Mouse (Mus musculus): ENCODE results near the gene Sp100. TPM values are rescaled to one million over a fixed set of nuclear protein-coding genes. Genes with fewer than 3 reads are reported as not detected.

Sp100 gene
- total RNA-seq, 2 experiments from 2014 or later, result 0.42 to 0.50 TPM

- no peak for DNase-seq (ENCODE audit: low spot score in 2 of 2)
These were observed 48.1 kb downstream of the Sp100 start for GRCm38 (mm10) chr1:85697721-85698493.

GRCm38 (mm10) chr1:85702531-85702930 lies 52.7 kb downstream of the Sp100 start:
- DNase-seq (ENCODE audit: low spot score in 2 of 2), result no peak

- DNase-seq (ENCODE audit: low spot score in 2 of 2), result peak; percentile 55 to 71
These were observed 53.7 kb downstream of the Sp100 start for GRCm38 (mm10) chr1:85703245-85704186.

GRCm38 (mm10) chr1:85705552-85705951 lies 55.8 kb downstream of the Sp100 start:
- no peak for DNase-seq (ENCODE audit: low spot score in 2 of 2)

GRCm38 (mm10) chr1:85706754-85707153 lies 57.0 kb downstream of the Sp100 start:
- DNase-seq (ENCODE audit: low spot score in 2 of 2), result no peak

- DNase-seq (ENCODE audit: low spot score in 2 of 2), result no peak
These were observed 64.7 kb downstream of the Sp100 start for GRCm38 (mm10) chr1:85714501-85714900.

- DNase-seq (ENCODE audit: low spot score in 2 of 2), result no peak
These were observed 66.7 kb downstream of the Sp100 start for GRCm38 (mm10) chr1:85716447-85717027.

GRCm38 (mm10) chr1:85719049-85719448 lies 69.3 kb downstream of the Sp100 start:
- DNase-seq (ENCODE audit: low spot score in 2 of 2), result no peak

- no peak for DNase-seq (ENCODE audit: low spot score in 2 of 2)
These were observed 70.6 kb downstream of the Sp100 start for GRCm38 (mm10) chr1:85720220-85720893.

- DNase-seq (ENCODE audit: low spot score in 2 of 2), result no peak
These were observed 80.7 kb downstream of the Sp100 start for GRCm38 (mm10) chr1:85730471-85730870.

GRCm38 (mm10) chr1:85732581-85732980 lies 82.8 kb downstream of the Sp100 start:
- DNase-seq (ENCODE audit: low spot score in 2 of 2), result no peak

GRCm38 (mm10) chr1:85734511-85734910 lies 84.7 kb downstream of the Sp100 start:
- no peak for DNase-seq (ENCODE audit: low spot score in 2 of 2)

GRCm38 (mm10) chr1:85735463-85736123 lies 85.8 kb downstream of the Sp100 start:
- no peak for DNase-seq (ENCODE audit: low spot score in 2 of 2)

- peak; percentile 79 to 81 for DNase-seq (ENCODE audit: low spot score in 2 of 2)
These were observed 86.8 kb downstream of the Sp100 start for GRCm38 (mm10) chr1:85736355-85737184.

- no peak for DNase-seq (ENCODE audit: low spot score in 2 of 2)
These were observed 89.2 kb downstream of the Sp100 start for GRCm38 (mm10) chr1:85739000-85739399.

- DNase-seq (ENCODE audit: low spot score in 2 of 2), result no peak
These were observed 90.0 kb downstream of the Sp100 start for GRCm38 (mm10) chr1:85739819-85740218.

GRCm38 (mm10) chr1:85740923-85741322 lies 91.1 kb downstream of the Sp100 start:
- no peak for DNase-seq (ENCODE audit: low spot score in 2 of 2)

GRCm38 (mm10) chr1:85742333-85742732 lies 92.5 kb downstream of the Sp100 start:
- no peak for DNase-seq (ENCODE audit: low spot score in 2 of 2)

- no peak for DNase-seq (ENCODE audit: low spot score in 2 of 2)
These were observed 93.2 kb downstream of the Sp100 start for GRCm38 (mm10) chr1:85742916-85743505.

Data from layer of hippocampus, postnatal 10 days (tissue).